Mouse (Mus musculus): ENCODE measurements at regions not wholly inside any gene's neighbourhood (a gene's known extent, or its start where the extent isn't known, plus 50 kb on each side); places are given as distances from the start of the nearest gene placed in this dataset.

GRCm38 (mm10) chr5:39173491-39173890, 296.9 kb upstream of the Clnk start:
- no peak for DNase-seq (ENCODE audit: low spot score in 2 of 2)

- DNase-seq (ENCODE audit: low spot score in 2 of 2): no peak
Measured at GRCm38 (mm10) chr5:39159651-39160050, 283.0 kb upstream of the Clnk start.

DNA sequence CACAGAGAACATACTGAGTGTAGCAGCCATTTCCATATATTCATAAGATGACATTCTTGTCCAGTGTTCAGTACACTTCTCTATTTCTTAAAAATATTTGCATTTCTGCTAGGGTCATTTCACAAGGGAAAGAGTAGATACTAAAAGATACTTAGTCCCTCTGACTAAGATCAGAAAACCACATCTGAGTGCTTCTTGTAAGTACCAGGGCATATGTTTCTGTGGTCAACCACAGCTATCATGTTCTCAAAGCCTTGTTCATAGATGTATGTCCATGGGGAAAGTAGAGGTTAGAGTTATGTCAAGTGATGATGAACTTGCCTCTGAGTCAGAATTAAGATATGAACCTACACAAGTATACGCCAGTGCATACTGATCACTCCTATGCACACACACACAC, 279.2 kb upstream of the Clnk start:
- DNase-seq (ENCODE audit: low spot score in 2 of 2): no peak

GRCm38 (mm10) chr5:39153291-39153794, 276.7 kb upstream of the Clnk start:
- no peak for DNase-seq (ENCODE audit: low spot score in 2 of 2)

DNA sequence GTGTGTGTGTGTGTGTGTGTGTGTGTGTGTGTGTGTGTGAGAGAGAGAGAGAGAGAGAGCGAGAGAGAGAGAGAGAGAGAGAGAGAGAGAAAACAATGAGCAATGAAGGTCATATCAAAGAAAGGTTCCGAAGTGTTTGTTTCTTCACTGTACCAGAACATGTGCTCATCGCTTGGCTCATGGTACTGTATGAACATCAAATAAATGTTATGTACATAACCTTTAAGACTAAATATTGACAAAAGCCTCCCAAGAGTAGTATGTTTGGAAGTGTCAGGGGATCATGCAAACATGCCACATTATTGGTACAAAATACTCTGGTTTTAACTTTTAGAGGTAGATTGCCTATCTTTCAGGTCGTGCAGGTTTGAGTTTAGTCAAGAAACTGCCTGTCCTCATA, 275.3 kb upstream of the Clnk start:
- no peak for DNase-seq (ENCODE audit: low spot score in 2 of 2)

DNA sequence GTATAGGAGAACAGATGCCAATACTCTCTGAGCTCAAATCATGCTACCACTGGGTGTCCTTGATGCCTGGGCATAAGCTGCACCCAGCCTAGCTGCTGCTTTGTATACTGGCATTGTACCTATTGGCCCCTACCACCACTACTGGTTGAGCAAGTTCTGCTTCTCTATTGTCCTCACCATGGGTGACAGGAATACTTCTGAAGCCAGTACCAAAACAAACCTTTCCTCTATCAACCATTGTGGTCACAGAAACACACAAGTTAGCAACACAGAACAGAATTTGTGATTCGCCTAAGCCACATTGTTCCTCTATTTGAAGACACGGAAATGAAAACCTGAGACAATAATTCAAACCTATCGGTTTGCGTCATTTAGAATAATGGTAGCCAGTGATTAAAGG, 274.3 kb upstream of the Clnk start:
- no peak for DNase-seq (ENCODE audit: low spot score in 2 of 2)

DNA sequence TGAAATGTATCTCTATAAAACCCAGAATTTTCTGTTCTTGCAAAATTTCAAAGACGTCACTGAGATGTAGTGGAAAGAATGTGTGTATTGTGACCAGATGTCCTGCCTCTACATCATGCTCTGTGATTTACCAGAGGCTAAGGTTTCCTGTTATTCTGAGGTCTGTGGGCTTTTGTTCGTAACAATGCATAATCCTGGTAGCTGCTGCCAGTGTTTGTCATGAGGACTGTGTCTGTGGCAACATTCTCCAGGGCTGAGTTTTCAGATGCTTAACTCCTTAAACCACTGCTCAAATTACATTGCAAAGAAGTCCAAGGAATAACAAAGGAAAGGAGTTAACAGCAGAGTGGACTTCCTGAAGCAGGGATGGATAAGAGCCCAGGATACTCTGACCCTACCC, 269.0 kb upstream of the Clnk start:
- no peak for DNase-seq (ENCODE audit: low spot score in 2 of 2)

- no peak for DNase-seq (ENCODE audit: low spot score in 2 of 2)
Measured at GRCm38 (mm10) chr5:39144225-39144624, 267.6 kb upstream of the Clnk start.

GRCm38 (mm10) chr5:39143648-39144047, 267.0 kb upstream of the Clnk start:
- no peak for DNase-seq (ENCODE audit: low spot score in 2 of 2)

GRCm38 (mm10) chr5:39138375-39138774, 261.8 kb upstream of the Clnk start:
- DNase-seq (ENCODE audit: low spot score in 2 of 2): no peak

GRCm38 (mm10) chr5:39128931-39129330, 252.3 kb upstream of the Clnk start:
- no peak for DNase-seq (ENCODE audit: low spot score in 2 of 2)

GRCm38 (mm10) chr5:39126833-39127232, 250.2 kb upstream of the Clnk start:
- no peak for DNase-seq (ENCODE audit: low spot score in 2 of 2)

GRCm38 (mm10) chr5:39126270-39126691, 249.7 kb upstream of the Clnk start:
- DNase-seq (ENCODE audit: low spot score in 2 of 2): no peak

GRCm38 (mm10) chr5:39110336-39110735, 233.7 kb upstream of the Clnk start:
- no peak for DNase-seq (ENCODE audit: low spot score in 2 of 2)

GRCm38 (mm10) chr5:39109526-39109925, 232.9 kb upstream of the Clnk start:
- no peak for DNase-seq (ENCODE audit: low spot score in 2 of 2)

DNA sequence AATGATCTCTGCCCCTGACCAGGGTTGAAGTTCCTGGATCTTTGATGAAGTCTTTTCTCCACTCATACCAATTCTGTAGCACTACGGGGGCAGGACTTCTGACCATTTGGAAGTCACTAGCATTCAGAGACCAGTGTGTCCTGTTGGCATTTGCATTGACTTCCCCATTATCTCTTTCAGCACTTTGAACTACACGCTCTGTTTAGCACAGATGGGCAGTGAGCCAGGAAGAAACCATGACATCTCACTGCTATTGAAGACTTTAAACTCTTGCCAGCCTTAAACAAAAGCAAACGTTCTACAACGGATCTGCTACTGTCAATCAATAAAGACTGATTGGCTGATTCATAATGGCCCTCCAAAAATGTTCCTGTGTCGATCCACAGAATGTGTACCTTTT, 222.5 kb upstream of the Clnk start:
- no peak for DNase-seq (ENCODE audit: low spot score in 2 of 2)

DNA sequence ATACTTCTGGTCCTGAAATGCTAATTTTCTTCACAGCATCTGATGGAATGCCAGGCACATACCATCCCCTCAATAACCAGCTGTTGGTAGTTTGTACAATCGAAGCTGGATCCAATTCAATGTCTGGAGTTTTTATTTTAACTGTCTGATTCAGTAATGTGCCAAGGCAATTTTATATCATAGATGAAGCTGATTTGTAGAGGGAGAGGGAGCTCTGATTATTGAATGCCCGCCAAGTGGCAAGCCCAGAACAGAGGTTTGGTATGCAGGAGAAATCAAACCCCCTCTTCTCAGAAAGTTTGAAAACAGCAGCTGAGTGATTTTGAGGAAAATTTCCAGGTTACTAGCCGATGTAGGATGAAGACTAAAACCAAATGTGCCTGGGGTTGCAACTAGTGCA, 218.3 kb upstream of the Clnk start:
- DNase-seq (ENCODE audit: low spot score in 2 of 2): no peak

GRCm38 (mm10) chr5:39076555-39077178, 200.1 kb upstream of the Clnk start:
- peak in 1 of 2 experiments; percentile 8 for DNase-seq (ENCODE audit: low spot score in 2 of 2)

- DNase-seq (ENCODE audit: low spot score in 2 of 2): no peak
Measured at GRCm38 (mm10) chr5:39069683-39070082, 193.1 kb upstream of the Clnk start.

DNA sequence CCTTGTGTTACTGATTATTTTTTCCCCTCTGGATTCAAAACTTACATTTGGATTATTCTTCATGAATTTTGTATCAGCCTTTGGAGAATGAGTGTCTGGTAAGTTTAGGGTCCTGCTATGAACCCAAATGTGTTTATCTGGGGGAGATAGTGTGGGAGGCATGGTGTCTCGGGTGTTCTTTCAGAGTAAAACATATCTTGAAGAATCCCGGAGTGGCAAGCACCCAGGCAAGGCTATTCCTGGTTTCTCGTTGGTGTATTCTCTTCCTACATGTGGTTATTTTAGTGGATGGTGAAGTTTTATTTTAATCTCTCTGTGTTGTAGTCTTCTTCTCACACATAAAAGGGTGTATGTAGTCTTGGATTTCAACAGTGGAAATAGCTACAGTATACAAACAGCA, 186.4 kb upstream of the Clnk start:
- DNase-seq (ENCODE audit: low spot score in 2 of 2): peak; percentile 12 to 41

- peak; percentile 13 to 16 for DNase-seq (ENCODE audit: low spot score in 2 of 2)
Measured at GRCm38 (mm10) chr5:39052490-39053250, 176.1 kb upstream of the Clnk start.

DNA sequence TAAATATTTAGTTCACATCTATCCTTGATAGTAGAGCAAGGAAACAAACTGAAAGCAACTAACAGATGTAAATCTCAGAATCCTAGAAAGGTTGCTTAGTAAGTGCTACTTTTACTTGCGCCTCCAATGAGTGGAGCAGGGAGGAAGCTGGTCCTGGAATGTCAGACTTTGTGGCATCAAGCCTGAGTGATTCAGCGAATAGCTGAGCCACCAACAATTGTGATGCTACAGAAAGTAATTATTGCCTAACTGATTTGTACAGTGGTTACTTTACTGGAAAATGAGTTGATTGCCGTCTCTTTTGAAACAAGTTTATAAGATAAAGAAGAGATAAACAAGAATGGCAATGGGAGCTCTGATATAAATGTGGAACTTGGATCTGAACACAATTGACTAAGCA, 173.9 kb upstream of the Clnk start:
- DNase-seq (ENCODE audit: low spot score in 2 of 2): no peak

DNA sequence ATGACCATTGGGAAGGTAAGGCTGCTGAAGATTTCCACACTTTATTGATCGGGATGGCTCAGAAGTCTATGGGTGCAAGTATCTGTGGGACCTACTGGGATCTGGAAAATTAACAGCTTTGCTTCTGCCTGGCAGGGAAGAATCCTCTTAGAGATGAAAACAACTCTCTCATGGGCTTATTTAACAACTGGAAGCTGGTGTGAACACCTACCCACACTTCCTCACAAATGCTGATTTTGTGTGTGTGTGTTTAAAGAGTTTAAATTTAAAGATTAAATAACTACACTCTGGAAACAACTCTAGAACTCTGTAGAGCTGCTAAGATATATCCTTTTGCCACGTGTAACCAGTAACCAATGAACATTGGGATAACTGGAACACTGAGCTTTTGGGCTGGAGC, 172.5 kb upstream of the Clnk start:
- DNase-seq (ENCODE audit: low spot score in 2 of 2): no peak

All from frontal cortex, postnatal 14 days (tissue).